Mouse (Mus musculus) kidney, embryonic 14.5 days (tissue): ENCODE data around the gene Atp1a1. TPM values are rescaled to one million over a fixed set of nuclear protein-coding genes. Genes with fewer than 3 reads are reported as not detected.

Experiments
- ATAC-seq: fragments of 200-750 bp; cut with Nextera tagmentation; 2 replicates; pipeline ENCODE4 v1.8.0; 2017; ENCODE audit warnings: moderate number of reproducible peaks, mild to moderate bottlenecking, moderate TSS enrichment, moderate library complexity; ENCODE audit not compliant: low FRiP score, low TSS enrichment
- H3K27ac ChIP-seq: fragments of 300-500 bp; sonication (generic); 2 replicates; pipeline ENCODE4 v1.5.1; 2014; ENCODE audit warnings: low read depth, mild to moderate bottlenecking, low read length, moderate library complexity, mixed read lengths
- H3K27me3 ChIP-seq: fragments of 300-500 bp; sonication (generic); 2 replicates; pipeline ENCODE4 v1.6.1; 2014; ENCODE audit warnings: mild to moderate bottlenecking, low read length; ENCODE audit not compliant: control insufficient read depth, insufficient read depth
- H3K36me3 ChIP-seq: fragments of 300-500 bp; sonication (generic); 2 replicates; pipeline ENCODE4 v1.6.1; 2014; ENCODE audit warnings: low read length, mixed read lengths; ENCODE audit not compliant: control insufficient read depth, insufficient read depth
- H3K4me1 ChIP-seq: fragments of 300-500 bp; sonication (generic); 2 replicates; pipeline ENCODE4 v1.6.1; 2014; ENCODE audit warnings: low read length, mixed read lengths; ENCODE audit not compliant: control insufficient read depth, insufficient read depth
- H3K4me2 ChIP-seq: fragments of 300-500 bp; sonication (generic); replicated peaks from 2 replicates; pipeline ENCODE4 v1.6.1; 2014; ENCODE audit warnings: low read depth, mild to moderate bottlenecking, low read length
- H3K4me3 ChIP-seq: fragments of 300-500 bp; sonication (generic); 2 replicates; pipeline ENCODE4 v1.5.1; 2014; ENCODE audit warnings: mild to moderate bottlenecking, low read length
- H3K9ac ChIP-seq: fragments of 300-500 bp; sonication (generic); 2 replicates; pipeline ENCODE4 v1.6.1; 2014; ENCODE audit warnings: low read depth, mild to moderate bottlenecking, low read length, moderate library complexity
- H3K9me3 ChIP-seq: fragments of 300-500 bp; sonication (generic); 2 replicates; pipeline ENCODE4 v1.6.1; 2016; ENCODE audit warnings: low read length; ENCODE audit not compliant: control insufficient read depth
- WGBS: fragments of 180-500 bp; shearing (Covaris S2); extraction: QIAGEN DNeasy Blood & Tissue Kit; methylation state at CpG from one replicate; pipeline ENCODE4 v1.1.7; 2014; 5-methylcytosine and 5-hydroxymethylcytosine counted together
- polyA plus RNA-seq: library from polyadenylated mRNA; unstranded; fragments of >200 nt; fragmentation: Nextera tagmentation; extraction: Ambion mirVana; gene quantifications from 2 replicates; pipeline ENCODE4 v1.2.1, GENCODE M21; 2014

Gene Atp1a1
- 166 and 280 TPM in 2 replicates for polyA plus RNA-seq

GRCm38 (mm10) chr3:101604550-101605223, at the start of gene Atp1a1:
Gene Atp1a1, minus strand, starts transcription at chr3:101604684.
- Histone ChIP-seq H3K4me3 (peak within 1 kb of the TSS; percentile 82), H3K36me3 (no peaks in the 10 kb centered on the region), H3K9me3 (no peaks in the 10 kb centered on the region), H3K27ac (peak within 1 kb of the TSS; percentile 97), H3K27me3 (no peaks in the 10 kb centered on the region), H3K4me1 (peaks cover 37% of the 10 kb centered on the region), H3K9ac (peak within 1 kb of the TSS; percentile 97), H3K4me2 (peak within 1 kb of the TSS; percentile 62)
- under 1% methylated on average over 55 of the region's 64 CpGs for WGBS
- peak; percentile 95 for ATAC-seq

- WGBS: 46% methylated on average over 7 of the region's 7 CpGs
- Histone ChIP-seq H3K4me3 (no peak overlapping the region), H3K9ac (no peak overlapping the region), H3K36me3 (no peaks in the 10 kb centered on the region), H3K27ac (no peak overlapping the region), H3K9me3 (no peaks in the 10 kb centered on the region), H3K27me3 (no peaks in the 10 kb centered on the region), H3K4me1 (peaks cover 3% of the 10 kb centered on the region; the same call in 1 of the 2 replicates), H3K4me2 (no peak overlapping the region)
- no peak for ATAC-seq
Observed at GRCm38 (mm10) chr3:101653446-101653845, 49.0 kb upstream of the Atp1a1 start.

- H3K27ac ChIP-seq: no peak overlapping the region
- H3K9me3 ChIP-seq: no peaks in the 10 kb centered on the region
- no peak overlapping the region for H3K4me3 ChIP-seq
- H3K36me3 ChIP-seq: no peaks in the 10 kb centered on the region
- WGBS: 80% methylated on average over 2 of the region's 2 CpGs
- ATAC-seq: no peak
- no peak overlapping the region for H3K4me2 ChIP-seq
- no peak overlapping the region for H3K9ac ChIP-seq
- H3K4me1 ChIP-seq: peaks cover 3% of the 10 kb centered on the region; the same call in 1 of the 2 replicates
- no peaks in the 10 kb centered on the region for H3K27me3 ChIP-seq
Observed at GRCm38 (mm10) chr3:101652967-101653366, 48.5 kb upstream of the Atp1a1 start.

DNA sequence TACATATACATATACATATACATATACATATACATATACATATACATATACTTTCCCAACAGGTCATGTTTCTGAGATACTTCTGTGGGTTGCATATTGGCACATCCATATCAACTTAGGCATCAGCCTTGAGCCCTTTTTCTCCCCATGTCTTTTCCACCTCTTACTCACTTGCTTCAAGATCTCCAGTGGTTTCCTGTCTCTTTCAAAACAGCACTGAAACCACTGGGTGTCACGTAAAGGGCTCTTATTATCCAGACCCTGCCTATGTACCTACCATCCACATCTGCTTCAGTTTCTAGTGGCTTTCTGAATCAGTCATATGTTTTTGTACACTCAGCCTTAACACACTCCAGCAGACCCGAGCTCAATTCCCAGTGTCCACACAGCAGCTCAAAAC, 45.8 kb upstream of the Atp1a1 start:
- H3K4me2 ChIP-seq: no peak overlapping the region
- 63% methylated on average over 2 of the region's 2 CpGs for WGBS
- no peak overlapping the region for H3K4me3 ChIP-seq
- no peak for ATAC-seq
- no peaks in the 10 kb centered on the region for H3K27me3 ChIP-seq
- H3K4me1 ChIP-seq: peaks cover 3% of the 10 kb centered on the region; the same call in 1 of the 2 replicates
- H3K9me3 ChIP-seq: no peaks in the 10 kb centered on the region
- no peaks in the 10 kb centered on the region for H3K36me3 ChIP-seq
- H3K9ac ChIP-seq: no peak overlapping the region
- no peak overlapping the region for H3K27ac ChIP-seq

DNA sequence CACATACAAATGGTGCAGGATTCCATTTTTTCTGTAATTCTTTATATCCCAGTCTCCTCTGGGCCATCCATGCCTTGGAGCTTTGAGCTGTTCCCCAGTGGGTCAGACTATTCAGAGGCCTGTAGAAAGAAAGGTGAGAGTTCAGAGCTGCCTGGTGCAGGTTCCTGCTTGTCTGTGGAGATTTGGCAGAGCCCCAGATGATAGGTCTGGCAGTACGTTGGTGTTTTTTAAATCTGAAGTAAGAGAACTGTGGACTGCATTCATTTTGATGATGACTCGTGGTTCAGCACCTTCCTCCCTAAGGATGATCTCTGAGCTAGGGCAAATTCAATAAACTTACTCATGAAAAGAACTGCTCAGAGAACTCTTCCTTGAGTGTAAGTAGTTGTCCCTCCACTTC, 44.8 kb upstream of the Atp1a1 start:
- no peaks in the 10 kb centered on the region for H3K9me3 ChIP-seq
- no peak overlapping the region for H3K27ac ChIP-seq
- H3K4me3 ChIP-seq: no peak overlapping the region
- WGBS: 82% methylated on average over 2 of the region's 2 CpGs
- peaks cover 3% of the 10 kb centered on the region; the same call in 1 of the 2 replicates for H3K4me1 ChIP-seq
- H3K4me2 ChIP-seq: no peak overlapping the region
- ATAC-seq: no peak
- no peaks in the 10 kb centered on the region for H3K27me3 ChIP-seq
- H3K9ac ChIP-seq: no peak overlapping the region
- no peaks in the 10 kb centered on the region for H3K36me3 ChIP-seq

DNA sequence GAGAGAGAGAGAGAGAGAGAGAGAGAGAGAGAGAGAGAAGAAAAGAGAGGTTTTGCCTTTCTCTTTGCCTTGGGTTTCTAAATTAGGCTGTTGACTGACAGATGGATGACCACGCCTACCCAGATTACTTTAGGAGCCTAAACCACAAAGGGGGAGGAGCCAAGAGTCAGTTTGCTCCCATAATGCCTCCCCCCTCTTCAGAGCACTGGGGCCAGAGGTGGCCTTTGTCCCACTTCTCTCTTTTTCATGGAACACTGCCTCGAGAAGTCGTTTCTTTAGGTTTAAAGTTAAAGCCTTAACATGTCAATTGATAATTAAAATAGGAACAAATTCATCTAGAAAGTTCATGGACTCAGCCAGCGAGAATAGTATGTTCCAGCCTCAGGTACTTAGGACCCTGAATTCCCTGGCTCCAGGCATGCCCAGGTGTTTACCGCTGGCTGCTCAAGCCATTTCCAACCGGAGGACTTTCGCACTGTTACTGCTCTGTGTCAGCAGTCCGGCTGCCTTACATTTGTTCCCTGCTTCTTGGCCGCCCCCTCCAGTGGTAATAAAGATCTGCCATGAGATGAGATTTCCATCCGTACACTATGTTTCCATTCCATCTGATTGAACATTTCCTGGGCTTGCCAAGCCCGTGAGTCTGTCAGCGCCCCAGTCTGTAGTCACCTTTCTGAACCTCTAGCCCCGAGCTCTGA, 43.8 kb upstream of the Atp1a1 start:
- no peaks in the 10 kb centered on the region for H3K9me3 ChIP-seq
- H3K27ac ChIP-seq: no peak overlapping the region
- peaks cover 3% of the 10 kb centered on the region; the same call in 1 of the 2 replicates for H3K4me1 ChIP-seq
- H3K36me3 ChIP-seq: no peaks in the 10 kb centered on the region
- no peaks in the 10 kb centered on the region for H3K27me3 ChIP-seq
- no peak overlapping the region for H3K9ac ChIP-seq
- H3K4me2 ChIP-seq: no peak overlapping the region
- 60% methylated on average over 13 of the region's 13 CpGs for WGBS
- no peak for ATAC-seq
- no peak overlapping the region for H3K4me3 ChIP-seq

- H3K27ac ChIP-seq: no peak overlapping the region
- H3K27me3 ChIP-seq: no peaks in the 10 kb centered on the region
- peaks cover 3% of the 10 kb centered on the region; the same call in 1 of the 2 replicates for H3K4me1 ChIP-seq
- H3K9ac ChIP-seq: no peak overlapping the region
- H3K4me2 ChIP-seq: no peak overlapping the region
- no peak overlapping the region for H3K4me3 ChIP-seq
- H3K36me3 ChIP-seq: no peaks in the 10 kb centered on the region
- H3K9me3 ChIP-seq: no peaks in the 10 kb centered on the region
- 65% methylated on average over 5 of the region's 5 CpGs for WGBS
- ATAC-seq: no peak
Observed at GRCm38 (mm10) chr3:101646806-101647205, 42.3 kb upstream of the Atp1a1 start.

DNA sequence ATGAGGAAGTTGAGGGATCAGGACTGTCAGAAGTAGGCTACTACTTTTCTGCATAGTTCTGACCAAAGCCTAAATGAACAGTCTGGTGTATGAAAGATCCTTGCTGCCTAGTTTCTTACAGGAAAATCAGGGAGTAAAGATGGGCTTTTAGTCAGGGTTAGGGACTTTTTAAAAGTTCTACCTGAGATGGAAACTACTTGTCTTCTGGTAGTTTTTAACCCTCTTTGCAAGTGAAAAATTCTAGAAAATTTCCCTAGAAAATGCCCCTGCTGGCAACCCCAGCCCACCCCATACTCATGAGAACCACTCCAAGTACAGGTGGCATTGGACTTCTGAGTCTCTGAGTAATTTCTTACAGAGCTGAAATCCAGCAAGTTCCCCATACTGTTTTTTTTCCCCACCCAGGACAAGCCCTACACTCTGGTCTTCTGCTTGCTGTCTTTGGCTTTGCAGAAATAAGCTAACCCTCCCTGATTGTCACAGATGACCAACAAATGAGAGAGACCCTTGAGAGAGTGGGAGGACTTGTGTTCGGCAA, 41.2 kb upstream of the Atp1a1 start:
- Histone ChIP-seq H3K4me1 (peaks cover 3% of the 10 kb centered on the region; the same call in 1 of the 2 replicates), H3K4me2 (no peak overlapping the region), H3K27ac (no peak overlapping the region), H3K36me3 (no peaks in the 10 kb centered on the region), H3K9ac (no peak overlapping the region), H3K9me3 (no peaks in the 10 kb centered on the region), H3K4me3 (no peak overlapping the region), H3K27me3 (no peaks in the 10 kb centered on the region)
- WGBS: 62% methylated on average over 1 of the region's 1 CpGs
- ATAC-seq: no peak
